Comparison of ENCODE assay signal across 8 mouse cellular contexts in genomic region chr14:78848941-78849911, GRCm38 (mm10). TPM values are rescaled to one million over a fixed set of nuclear protein-coding genes. Genes with fewer than 3 reads are reported as not detected.
DNase-seq lines count a peak whose midpoint lies in the region; ATAC-seq lines count a peak whose summit lies in the region.

Vwa8 (plus strand) TSS chr14:78849052.

- no peaks in the 10 kb centered on the region for H3K9me3 ChIP-seq in forebrain, embryonic 10.5 days
- H3K9me3 ChIP-seq in heart, embryonic 14.5 days (ENCODE audit: control insufficient read depth, low read length) = no peaks in the 10 kb centered on the region
- no peaks in the 10 kb centered on the region for H3K9me3 ChIP-seq in liver, embryonic 12.5 days (replicated peaks)

- peak within 1 kb of the TSS; percentile 87 for H3K9ac ChIP-seq in heart, embryonic 14.5 days (ENCODE audit: low read length)
- peak within 1 kb of the TSS; percentile 80 for H3K9ac ChIP-seq in liver, embryonic 12.5 days

- peak; percentile 79 for ATAC-seq in CD4-positive, CD25-positive, alpha-beta regulatory T cell, adult 4 months
- ATAC-seq in heart, embryonic 14.5 days (ENCODE audit: insufficient number of reproducible peaks, insufficient read depth, low FRiP score, low read depth) = peak; percentile 82
- peak; percentile 82 for ATAC-seq in liver, embryonic 12.5 days

- H3K27ac ChIP-seq in forebrain, embryonic 10.5 days = peak within 1 kb of the TSS; percentile 96
- peak within 1 kb of the TSS; percentile 93 for H3K27ac ChIP-seq in heart, embryonic 14.5 days (replicated peaks in 1 of 2; ENCODE audit: control insufficient read depth in 1 of 2, insufficient read depth in 1 of 2, low read depth in 2 of 2, low read length in 2 of 2)
- H3K27ac ChIP-seq in liver, embryonic 12.5 days = peak within 1 kb of the TSS; percentile 80

- H3K4me3 ChIP-seq in forebrain, embryonic 10.5 days = peak within 1 kb of the TSS; percentile 88
- H3K4me3 ChIP-seq in heart, embryonic 14.5 days (ENCODE audit: control insufficient read depth in 1 of 2, insufficient read depth in 1 of 2, low read depth in 1 of 2, low read length in 2 of 2) = peak within 1 kb of the TSS; percentile 95 to 97
- peak within 1 kb of the TSS; percentile 80 for H3K4me3 ChIP-seq in liver, embryonic 12.5 days

- H3K27me3 ChIP-seq in forebrain, embryonic 10.5 days (ENCODE audit: poor library complexity, severe bottlenecking) = no peaks in the 10 kb centered on the region
- no peaks in the 10 kb centered on the region for H3K27me3 ChIP-seq in heart, embryonic 14.5 days (ENCODE audit: control insufficient read depth, insufficient read depth, low read length)
- no peaks in the 10 kb centered on the region for H3K27me3 ChIP-seq in liver, embryonic 12.5 days (replicated peaks)
- no peaks in the 10 kb centered on the region; the same call in 1 of the 2 replicates for H3K27me3 ChIP-seq in splenic B cell, adult 2 months (ENCODE audit: control insufficient read depth, insufficient read depth, low read length, poor library complexity, severe bottlenecking)

- H3K4me2 ChIP-seq in heart, embryonic 14.5 days (ENCODE audit: low read length) = peak within 1 kb of the TSS; percentile 70
- H3K4me2 ChIP-seq in liver, embryonic 12.5 days = peak within 1 kb of the TSS; percentile 79

- DNase-seq in c-Kit-negative CD71-positive TER-119-positive erythroid progenitor cells, embryonic 14.5 days (ENCODE audit: low read depth, low spot score) = peak; percentile 40
- DNase-seq in forebrain, embryonic 10.5 days (ENCODE audit: extremely low spot score, low spot score) = peak; percentile 84
- peak; percentile 93 for DNase-seq in kidney, postnatal 10 days
- peak; percentile 71 for DNase-seq in naive thymus-derived CD4-positive, alpha-beta T cell, adult 2 months (ENCODE audit: low read depth)
- peak; percentile 75 for DNase-seq in splenic B cell, adult 2 months (ENCODE audit: low read depth, low spot score)

- H3K4me1 ChIP-seq in forebrain, embryonic 10.5 days = peaks cover 30% of the 10 kb centered on the region
- H3K4me1 ChIP-seq in heart, embryonic 14.5 days (ENCODE audit: control insufficient read depth in 2 of 2, insufficient read depth in 2 of 2, low read length in 2 of 2) = peaks cover 7 to 18% of the 10 kb centered on the region in 2 experiments
- H3K4me1 ChIP-seq in liver, embryonic 12.5 days = peaks cover 35% of the 10 kb centered on the region

- 3% methylated on average over 61 of the region's 61 CpGs for WGBS in forebrain, embryonic 10.5 days
- 3% methylated on average over 59 of the region's 61 CpGs for WGBS in heart, embryonic 14.5 days
- WGBS in liver, embryonic 12.5 days (ENCODE audit: insufficient replicate concordance) = 2% methylated on average over 61 of the region's 61 CpGs

- H3K36me3 ChIP-seq in forebrain, embryonic 10.5 days (replicated peaks) = no peaks in the 10 kb centered on the region
- no peaks in the 10 kb centered on the region for H3K36me3 ChIP-seq in heart, embryonic 14.5 days (ENCODE audit: control insufficient read depth, insufficient read depth, low read length)
- no peaks in the 10 kb centered on the region for H3K36me3 ChIP-seq in liver, embryonic 12.5 days
- no peaks in the 10 kb centered on the region for H3K36me3 ChIP-seq in splenic B cell, adult 2 months (ENCODE audit: control insufficient read depth, insufficient read depth, low read length, poor library complexity, severe bottlenecking)

RNA-seq across cellular contexts. Expression of gene Vwa8, which starts in this region (rescaled TPM):
- polyA plus RNA-seq in CD4-positive, CD25-positive, alpha-beta regulatory T cell, adult 4 months (2017; shearing (Covaris generic)) = 1 to 10 TPM; 6.0 to 6.2 TPM
- 7.8 and 7.9 TPM in 2 replicates for polyA plus RNA-seq in forebrain, embryonic 10.5 days (2016; fragmentation: Nextera tagmentation; extraction: Ambion mirVana)
- polyA plus RNA-seq in heart, embryonic 14.5 days (2014; fragmentation: Nextera tagmentation; extraction: Ambion mirVana) = 23.1 and 25.2 TPM in 2 replicates
- 7.6 and 8.5 TPM in 2 replicates for polyA plus RNA-seq in liver, embryonic 12.5 days (2016; fragmentation: Nextera tagmentation; extraction: Ambion mirVana)

Comparison
In these comparisons a context has a peak if more than half of its experiments do, and no peak if none do; other contexts are left out.
1. Peak in every context shown above with its lines: DNase-seq, ATAC-seq, H3K4me3 ChIP-seq and H3K27ac ChIP-seq.
2. DNase-seq: peak in every context shown above with its lines; median percentile 93 in kidney, postnatal 10 days; 84 in forebrain, embryonic 10.5 days; 75 in splenic B cell, adult 2 months; 71 in naive thymus-derived CD4-positive, alpha-beta T cell, adult 2 months; 40 in c-Kit-negative CD71-positive TER-119-positive erythroid progenitor cells, embryonic 14.5 days.